Mouse (Mus musculus) heart, postnatal 0 days (tissue): ENCODE measurements at regions not wholly inside any gene's neighbourhood (a gene's known extent, or its start where the extent isn't known, plus 50 kb on each side); places are given as distances from the start of the nearest gene placed in this dataset.

Source experiments
- CTCF ChIP-seq: IDR thresholded peaks from 2 replicates; pipeline ENCODE4 v1.5.1; 2016; ENCODE audit warnings: antibody characterized with exemption, control low read depth, low read depth
- EP300 ChIP-seq: IDR thresholded peaks from 2 replicates; pipeline ENCODE4 v1.6.1; 2016; ENCODE audit warnings: antibody characterized with exemption, low read depth

DNA sequence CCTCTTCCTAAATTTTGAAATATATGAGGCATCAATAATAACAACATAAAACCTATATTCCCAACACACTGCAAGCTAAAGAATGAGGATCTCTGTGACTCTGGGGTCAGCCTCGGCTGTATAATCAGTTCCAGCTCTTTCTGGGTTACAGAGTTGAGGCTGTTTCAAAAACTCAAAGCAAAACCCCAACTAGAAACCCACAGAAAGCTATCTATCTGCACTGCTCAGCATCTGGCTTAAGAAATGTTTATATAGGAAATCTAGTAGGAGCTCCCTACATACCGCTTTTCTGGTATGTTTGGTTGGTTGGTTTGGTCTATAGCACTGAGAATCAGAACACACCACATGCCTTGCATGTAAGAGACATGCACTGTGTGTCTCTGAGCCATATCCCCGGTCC is 137.8 kb upstream of the Tyw5 start:
- TF ChIP-seq EP300 = no peak
- no peak for TF ChIP-seq CTCF
